Mouse (Mus musculus) embryonic facial prominence, embryonic 11.5 days (tissue): Measurements from ENCODE around the gene 4930455H04Rik. TPM values are rescaled to one million over a fixed set of nuclear protein-coding genes. Genes with fewer than 3 reads are reported as not detected.

Source experiments
- ATAC-seq: fragments of 200-750 bp; cut with Nextera tagmentation; replicated peaks from 2 replicates; pipeline ENCODE4 v1.8.0; 2017; ENCODE audit warnings: low read depth; ENCODE audit not compliant: insufficient number of reproducible peaks, low FRiP score, low TSS enrichment
- DNase-seq: peaks from one replicate; pipeline ENCODE4 v3.0.0-alpha.2; 2015; ENCODE audit warnings: low spot score
- H3K27ac ChIP-seq: fragments of 300-500 bp; sonication (generic); replicated peaks from 2 replicates; pipeline ENCODE4 v1.5.1; 2014; ENCODE audit warnings: mild to moderate bottlenecking, low read depth, low read length, control low read depth
- H3K27me3 ChIP-seq: fragments of 300-500 bp; sonication (generic); 2 replicates; pipeline ENCODE4 v1.6.1; 2014; ENCODE audit warnings: mild to moderate bottlenecking, low read length, moderate library complexity, mixed read lengths; ENCODE audit not compliant: control insufficient read depth, insufficient read depth
- H3K36me3 ChIP-seq: fragments of 300-500 bp; sonication (generic); replicated peaks from 2 replicates; pipeline ENCODE4 v1.6.1; 2014; ENCODE audit warnings: low read depth, mild to moderate bottlenecking, low read length, moderate library complexity, mixed read lengths; ENCODE audit not compliant: control insufficient read depth, insufficient read depth
- H3K4me1 ChIP-seq: fragments of 300-500 bp; sonication (generic); 2 replicates; pipeline ENCODE4 v1.6.1; 2014; ENCODE audit warnings: low read length, mixed read lengths; ENCODE audit not compliant: control insufficient read depth, insufficient read depth
- H3K4me2 ChIP-seq: fragments of 300-500 bp; sonication (generic); 2 replicates; pipeline ENCODE4 v1.6.1; 2014; ENCODE audit warnings: low read depth, mild to moderate bottlenecking, control low read depth, low read length, moderate library complexity
- H3K4me3 ChIP-seq: fragments of 300-500 bp; sonication (generic); 2 replicates; pipeline ENCODE4 v1.5.1; 2014; ENCODE audit warnings: low read depth, low read length, control low read depth
- H3K9ac ChIP-seq: fragments of 300-500 bp; sonication (generic); replicated peaks from 2 replicates; pipeline ENCODE4 v1.6.1; 2014; ENCODE audit warnings: mild to moderate bottlenecking, control low read depth, low read length
- H3K9me3 ChIP-seq: fragments of 300-500 bp; sonication (generic); replicated peaks from 2 replicates; pipeline ENCODE4 v1.6.1; 2016; ENCODE audit warnings: mild to moderate bottlenecking, low read length, inconsistent platforms, mixed read lengths; ENCODE audit not compliant: control insufficient read depth
- WGBS: fragments of 180-500 bp; shearing (Covaris S2); extraction: QIAGEN DNeasy Blood & Tissue Kit; methylation state at CpG from one replicate; pipeline ENCODE4 v1.1.7; 2014; 5-methylcytosine and 5-hydroxymethylcytosine counted together
- polyA plus RNA-seq: library from polyadenylated mRNA; unstranded; fragments of >200 nt; fragmentation: Nextera tagmentation; extraction: Ambion mirVana; gene quantifications from 2 replicates; pipeline ENCODE4 v1.2.1, GENCODE M21; 2014

4930455H04Rik gene
- polyA plus RNA-seq, 1 experiment from 2014 or later, result not detected

GRCm38 (mm10) chr3:117024111-117024510 lies 56.0 kb downstream of the 4930455H04Rik start:
- no peak overlapping the region for H3K4me2 ChIP-seq
- no peak overlapping the region for H3K27ac ChIP-seq
- WGBS, result 74% methylated on average over 1 of the region's 1 CpGs
- DNase-seq (no peak), ATAC-seq (no peak)
- no peaks in the 10 kb centered on the region for H3K27me3 ChIP-seq
- no peak overlapping the region for H3K4me3 ChIP-seq
- H3K4me1 ChIP-seq, result no peaks in the 10 kb centered on the region
- H3K36me3 ChIP-seq, result no peaks in the 10 kb centered on the region
- H3K9me3 ChIP-seq, result no peaks in the 10 kb centered on the region
- H3K9ac ChIP-seq, result no peak overlapping the region

- no peaks in the 10 kb centered on the region for H3K4me1 ChIP-seq
- H3K9me3 ChIP-seq, result no peaks in the 10 kb centered on the region
- H3K9ac ChIP-seq, result no peak overlapping the region
- H3K27ac ChIP-seq, result no peak overlapping the region
- H3K27me3 ChIP-seq, result no peaks in the 10 kb centered on the region
- H3K4me3 ChIP-seq, result no peak overlapping the region
- H3K4me2 ChIP-seq, result no peak overlapping the region
- no peak for DNase-seq
- no peak for ATAC-seq
- no peaks in the 10 kb centered on the region for H3K36me3 ChIP-seq
- WGBS, result 71% methylated on average over 5 of the region's 5 CpGs
Observed at GRCm38 (mm10) chr3:117024557-117024956, 56.5 kb downstream of the 4930455H04Rik start.

GRCm38 (mm10) chr3:117025421-117025820 lies 57.4 kb downstream of the 4930455H04Rik start:
- Histone ChIP-seq H3K9me3 (no peaks in the 10 kb centered on the region), H3K4me1 (no peaks in the 10 kb centered on the region), H3K9ac (no peak overlapping the region), H3K27me3 (no peaks in the 10 kb centered on the region), H3K36me3 (no peaks in the 10 kb centered on the region), H3K27ac (no peak overlapping the region), H3K4me2 (no peak overlapping the region), H3K4me3 (no peak overlapping the region)
- ATAC-seq, result no peak
- DNase-seq, result no peak
- 79% methylated on average over 3 of the region's 3 CpGs for WGBS

Other genes starting within 250 kb of the 4930455H04Rik start
- gene Agl, start 160.1 kb upstream of the 4930455H04Rik start, polyA plus RNA-seq, result 14.7 and 15.6 TPM in 2 replicates
- 10.6 and 11.6 TPM in 2 replicates for gene Frrs1, start 108.8 kb upstream of the 4930455H04Rik start, polyA plus RNA-seq
- 3.9 TPM in 2 replicates for gene Palmd, start 720 bp downstream of the 4930455H04Rik start, polyA plus RNA-seq